Mouse (Mus musculus) liver, embryonic 12.5 days (tissue): Measurements from ENCODE around the gene Arfgap3. TPM values are rescaled to one million over a fixed set of nuclear protein-coding genes. Genes with fewer than 3 reads are reported as not detected.
"Not testable (repeated sequence)": the region's sequence is repeated elsewhere in the genome, so short reads cannot be mapped to it uniquely, and the experiment has no call there.

Experiments
- ATAC-seq: fragments of 200-750 bp; cut with Nextera tagmentation; 2 replicates; pipeline ENCODE4 v1.8.0; 2017; ENCODE audit warnings: moderate number of reproducible peaks, mild to moderate bottlenecking, moderate library complexity
- H3K27ac ChIP-seq: fragments of 300-500 bp; sonication (generic); 2 replicates; pipeline ENCODE4 v1.5.1; 2016; ENCODE audit warnings: mild to moderate bottlenecking
- H3K27me3 ChIP-seq: fragments of 300-500 bp; sonication (generic); replicated peaks from 2 replicates; pipeline ENCODE4 v1.6.1; 2016; ENCODE audit warnings: mild to moderate bottlenecking, moderate library complexity
- H3K36me3 ChIP-seq: fragments of 300-500 bp; sonication (generic); 2 replicates; pipeline ENCODE4 v1.6.1; 2016; ENCODE audit warnings: mild to moderate bottlenecking, moderate library complexity
- H3K4me1 ChIP-seq: fragments of 300-500 bp; sonication (generic); 2 replicates; pipeline ENCODE4 v1.6.1; 2016
- H3K4me2 ChIP-seq: fragments of 300-500 bp; sonication (generic); 2 replicates; pipeline ENCODE4 v1.6.1; 2016; ENCODE audit warnings: mild to moderate bottlenecking, moderate library complexity
- H3K4me3 ChIP-seq: fragments of 300-500 bp; sonication (generic); 2 replicates; pipeline ENCODE4 v1.5.1; 2016; ENCODE audit warnings: mild to moderate bottlenecking, moderate library complexity
- H3K9ac ChIP-seq: fragments of 300-500 bp; sonication (generic); 2 replicates; pipeline ENCODE4 v1.6.1; 2016; ENCODE audit warnings: mild to moderate bottlenecking, moderate library complexity
- H3K9me3 ChIP-seq: fragments of 300-500 bp; sonication (generic); replicated peaks from 2 replicates; pipeline ENCODE4 v1.6.1; 2016; ENCODE audit warnings: mild to moderate bottlenecking, moderate library complexity
- WGBS: fragments of 180-500 bp; shearing (Covaris S2); methylation state at CpG from one replicate; pipeline ENCODE4 v1.1.7; 2016; ENCODE audit not compliant: insufficient replicate concordance; 5-methylcytosine and 5-hydroxymethylcytosine counted together
- polyA plus RNA-seq: library from polyadenylated mRNA; unstranded; fragments of >200 nt; fragmentation: Nextera tagmentation; extraction: Ambion mirVana; gene quantifications from 2 replicates; pipeline ENCODE4 v1.2.1, GENCODE M21; 2016

Gene Arfgap3
- 16.2 and 19.9 TPM in 2 replicates for polyA plus RNA-seq

GRCm38 (mm10) chr15:83349954-83350711, at the start of gene Arfgap3:
Arfgap3 (minus strand) TSS chr15:83350247.
- peaks cover 44% of the 10 kb centered on the region for H3K4me1 ChIP-seq
- H3K27me3 ChIP-seq, result no peaks in the 10 kb centered on the region
- H3K9me3 ChIP-seq, result no peaks in the 10 kb centered on the region
- H3K9ac ChIP-seq, result peak within 1 kb of the TSS; percentile 79
- under 1% methylated on average over 60 of the region's 60 CpGs for WGBS
- peak within 1 kb of the TSS; percentile 90 for H3K4me2 ChIP-seq
- peak; percentile 88 for ATAC-seq
- H3K27ac ChIP-seq, result peak within 1 kb of the TSS; percentile 69
- peak within 1 kb of the TSS; percentile 71 for H3K4me3 ChIP-seq
- 0 out of 2 replicates have a peak, but pooled peaks cover 3% of the 10 kb centered on the region for H3K36me3 ChIP-seq

GRCm38 (mm10) chr15:83392722-83393121, 42.7 kb upstream of the Arfgap3 start:
- ATAC-seq, result no peak
- Histone ChIP-seq H3K9ac (no peak overlapping the region), H3K27me3 (no peaks in the 10 kb centered on the region), H3K4me3 (no peak overlapping the region), H3K27ac (no peak overlapping the region), H3K9me3 (no peaks in the 10 kb centered on the region), H3K4me1 (0 out of 2 replicates have a peak, but pooled peaks cover under 1% of the 10 kb centered on the region), H3K4me2 (no peak overlapping the region), H3K36me3 (peaks cover 86% of the 10 kb centered on the region)
- WGBS, result 81% methylated on average over 2 of the region's 2 CpGs

- H3K4me1 ChIP-seq, result no peaks in the 10 kb centered on the region
- WGBS, result 78% methylated on average over 2 of the region's 2 CpGs
- no peak overlapping the region for H3K9ac ChIP-seq
- no peak for ATAC-seq
- peaks cover 99% of the 10 kb centered on the region for H3K36me3 ChIP-seq
- H3K4me3 ChIP-seq, result no peak overlapping the region
- no peak overlapping the region for H3K4me2 ChIP-seq
- H3K27ac ChIP-seq, result 0 out of 2 replicates have a peak overlapping the region, but pooled peaks have one; percentile 8
- no peaks in the 10 kb centered on the region for H3K9me3 ChIP-seq
- no peaks in the 10 kb centered on the region for H3K27me3 ChIP-seq
Measured at GRCm38 (mm10) chr15:83387911-83388310, 37.9 kb upstream of the Arfgap3 start.

GRCm38 (mm10) chr15:83383633-83384032, 33.6 kb upstream of the Arfgap3 start:
- 0 out of 2 replicates have a peak, but pooled peaks cover 3% of the 10 kb centered on the region for H3K9me3 ChIP-seq
- no peak for ATAC-seq
- H3K4me3 ChIP-seq, result no peak overlapping the region
- peaks cover 100% of the 10 kb centered on the region for H3K36me3 ChIP-seq
- 77% methylated on average over 2 of the region's 2 CpGs for WGBS
- peaks cover 15% of the 10 kb centered on the region for H3K4me1 ChIP-seq
- H3K27me3 ChIP-seq, result no peaks in the 10 kb centered on the region
- H3K4me2 ChIP-seq, result no peak overlapping the region
- no peak overlapping the region for H3K9ac ChIP-seq
- H3K27ac ChIP-seq, result no peak overlapping the region

GRCm38 (mm10) chr15:83383136-83383535, 33.1 kb upstream of the Arfgap3 start:
- no peaks in the 10 kb centered on the region for H3K27me3 ChIP-seq
- no peak overlapping the region for H3K9ac ChIP-seq
- H3K4me3 ChIP-seq, result no peak overlapping the region
- H3K9me3 ChIP-seq, result 0 out of 2 replicates have a peak, but pooled peaks cover 3% of the 10 kb centered on the region
- no peak overlapping the region for H3K27ac ChIP-seq
- no peak for ATAC-seq
- H3K4me1 ChIP-seq, result peaks cover 20% of the 10 kb centered on the region
- H3K36me3 ChIP-seq, result peaks cover 100% of the 10 kb centered on the region
- H3K4me2 ChIP-seq, result no peak overlapping the region
- WGBS, result 86% methylated on average over 5 of the region's 5 CpGs

GRCm38 (mm10) chr15:83382467-83382866, 32.4 kb upstream of the Arfgap3 start:
- Histone ChIP-seq H3K4me2 (no peak overlapping the region), H3K4me1 (peaks cover 26% of the 10 kb centered on the region), H3K27ac (no peak overlapping the region), H3K27me3 (no peaks in the 10 kb centered on the region), H3K9me3 (0 out of 2 replicates have a peak, but pooled peaks cover 3% of the 10 kb centered on the region), H3K4me3 (no peak overlapping the region), H3K9ac (no peak overlapping the region), H3K36me3 (peaks cover 100% of the 10 kb centered on the region)
- WGBS, result 87% methylated on average over 4 of the region's 4 CpGs
- ATAC-seq, result no peak

GRCm38 (mm10) chr15:83377153-83377552, 27.1 kb upstream of the Arfgap3 start:
- ATAC-seq, result peak; percentile 77
- 35% methylated on average over 4 of the region's 4 CpGs for WGBS
- H3K9me3 ChIP-seq, result no peaks in the 10 kb centered on the region
- H3K27me3 ChIP-seq, result no peaks in the 10 kb centered on the region
- H3K4me1 ChIP-seq, result peaks cover 69% of the 10 kb centered on the region
- no peak overlapping the region for H3K4me3 ChIP-seq
- peak overlapping the region; percentile 86 for H3K27ac ChIP-seq
- peak overlapping the region; percentile 35; the same call in 1 of the 2 replicates for H3K9ac ChIP-seq
- peak overlapping the region; percentile 44 for H3K4me2 ChIP-seq
- H3K36me3 ChIP-seq, result peaks cover 90% of the 10 kb centered on the region

GRCm38 (mm10) chr15:83375136-83375535, 25.1 kb upstream of the Arfgap3 start:
- peak overlapping the region; percentile 59 for H3K9ac ChIP-seq

GRCm38 (mm10) chr15:83374076-83374475, 24.0 kb upstream of the Arfgap3 start:
- Histone ChIP-seq H3K4me2 (no peak overlapping the region), H3K4me1 (peaks cover 59% of the 10 kb centered on the region), H3K4me3 (no peak overlapping the region), H3K36me3 (peaks cover 61% of the 10 kb centered on the region), H3K9ac (peak overlapping the region; percentile 42), H3K9me3 (no peaks in the 10 kb centered on the region), H3K27me3 (no peaks in the 10 kb centered on the region), H3K27ac (peak overlapping the region; percentile 20; the same call in 1 of the 2 replicates)
- ATAC-seq, result no peak

More at GRCm38 (mm10) chr15:83375136-83375535, 25.1 kb upstream of the Arfgap3 start:
- no peaks in the 10 kb centered on the region for H3K27me3 ChIP-seq
- no peaks in the 10 kb centered on the region for H3K9me3 ChIP-seq
- peak overlapping the region; percentile 25; the same call in 1 of the 2 replicates for H3K4me3 ChIP-seq
- 16% methylated on average over 4 of the region's 4 CpGs for WGBS
- peak overlapping the region; percentile 91 for H3K27ac ChIP-seq
- peak overlapping the region; percentile 55 for H3K4me2 ChIP-seq
- H3K36me3 ChIP-seq, result peaks cover 72% of the 10 kb centered on the region
- peak; percentile 93 for ATAC-seq
- peaks cover 69% of the 10 kb centered on the region for H3K4me1 ChIP-seq

GRCm38 (mm10) chr15:83368702-83369101, 18.7 kb upstream of the Arfgap3 start:
- not testable (repeated sequence) for ATAC-seq
- WGBS, result 78% methylated on average over 4 of the region's 4 CpGs

GRCm38 (mm10) chr15:83368261-83368660, 18.2 kb upstream of the Arfgap3 start:
- Histone ChIP-seq H3K4me2 (no peak overlapping the region), H3K4me3 (no peak overlapping the region), H3K9me3 (no peaks in the 10 kb centered on the region), H3K27me3 (no peaks in the 10 kb centered on the region), H3K9ac (no peak overlapping the region), H3K27ac (no peak overlapping the region), H3K4me1 (peaks cover 48% of the 10 kb centered on the region), H3K36me3 (peaks cover 14% of the 10 kb centered on the region)
- WGBS, result 80% methylated on average over 2 of the region's 2 CpGs
- no peak for ATAC-seq

More at GRCm38 (mm10) chr15:83368702-83369101, 18.7 kb upstream of the Arfgap3 start:
- H3K27me3 ChIP-seq, H3K27ac ChIP-seq, H3K4me3 ChIP-seq, H3K9me3 ChIP-seq, H3K4me2 ChIP-seq, H3K9ac ChIP-seq: not testable (repeated sequence)
- Histone ChIP-seq H3K4me1 (peaks cover 49% of the 10 kb centered on the region), H3K36me3 (peaks cover 18% of the 10 kb centered on the region)

- 8% methylated on average over 58 of the region's 58 CpGs for WGBS
- Histone ChIP-seq H3K4me3 (peak overlapping the region; percentile 58), H3K36me3 (peaks cover 2% of the 10 kb centered on the region), H3K27ac (no peak overlapping the region), H3K4me1 (peaks cover 53% of the 10 kb centered on the region), H3K9me3 (no peaks in the 10 kb centered on the region), H3K27me3 (no peaks in the 10 kb centered on the region), H3K4me2 (peak overlapping the region; percentile 87), H3K9ac (peak overlapping the region; percentile 59)
- peak; percentile 83 for ATAC-seq
Measured at GRCm38 (mm10) chr15:83366933-83367552, 17.0 kb upstream of the Arfgap3 start.
